Mouse (Mus musculus) midbrain, embryonic 10.5 days (tissue): Measurements from ENCODE around the gene Agbl4. TPM values are rescaled to one million over a fixed set of nuclear protein-coding genes. Genes with fewer than 3 reads are reported as not detected.
A peak's percentile ranks its signal among the peaks of the same experiment; 100 is the strongest.

ENCODE experiments used
- DNase-seq: peaks from one replicate; pipeline ENCODE4 v3.0.0-alpha.2; 2017; ENCODE audit warnings: low spot score
- H3K27ac ChIP-seq: fragments of 300-500 bp; sonication (generic); replicated peaks from 2 replicates; pipeline ENCODE4 v1.5.1; 2016; ENCODE audit warnings: mild to moderate bottlenecking
- H3K27me3 ChIP-seq: fragments of 300-500 bp; sonication (generic); 2 replicates; pipeline ENCODE4 v1.6.1; 2016; ENCODE audit warnings: low read depth, mild to moderate bottlenecking; ENCODE audit not compliant: poor library complexity, severe bottlenecking
- H3K36me3 ChIP-seq: fragments of 300-500 bp; sonication (generic); 2 replicates; pipeline ENCODE4 v1.6.1; 2016; ENCODE audit warnings: mild to moderate bottlenecking, moderate library complexity
- H3K4me1 ChIP-seq: fragments of 300-500 bp; sonication (generic); 2 replicates; pipeline ENCODE4 v1.6.1; 2016
- H3K4me3 ChIP-seq: fragments of 300-500 bp; sonication (generic); 2 replicates; pipeline ENCODE4 v1.5.1; 2016; ENCODE audit warnings: mild to moderate bottlenecking, moderate library complexity
- H3K9me3 ChIP-seq: fragments of 300-500 bp; sonication (generic); replicated peaks from 2 replicates; pipeline ENCODE4 v1.6.1; 2016; ENCODE audit warnings: mild to moderate bottlenecking
- whole genome bisulfite sequencing: fragments of 180-500 bp; shearing (Covaris S2); methylation state at CpG from one replicate; pipeline ENCODE4 v1.1.7; 2016; 5-methylcytosine and 5-hydroxymethylcytosine counted together
- polyA plus RNA-seq: library from polyadenylated mRNA; unstranded; fragments of >200 nt; fragmentation: Nextera tagmentation; extraction: Ambion mirVana; gene quantifications from 2 replicates; pipeline ENCODE4 v1.2.1, GENCODE M21; 2016

Gene Agbl4
- polyA plus RNA-seq, 1 experiment from 2014 or later, result 0.64 TPM

DNA sequence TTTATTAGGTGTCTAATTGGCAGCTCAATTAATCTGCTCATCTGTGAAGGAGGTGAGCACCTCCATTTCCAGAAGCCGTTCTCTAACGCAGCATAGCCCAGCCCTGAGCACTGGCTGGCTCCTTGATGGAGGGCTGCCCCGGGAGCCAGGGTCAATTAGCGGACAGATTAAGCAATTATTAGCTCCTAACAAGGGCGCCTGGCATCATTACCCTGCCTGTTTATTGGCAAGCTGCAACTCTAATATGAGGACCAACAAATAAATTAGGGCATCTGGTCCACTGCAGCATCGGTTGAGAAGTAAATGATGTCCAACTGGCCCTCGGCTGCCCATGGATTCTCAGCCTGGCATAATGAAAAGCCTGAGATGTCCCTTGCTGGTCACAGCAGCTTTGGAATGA lies 1148.5 kb downstream of the Agbl4 start:
- no peaks in the 10 kb centered on the region for H3K9me3 ChIP-seq
- H3K4me1 ChIP-seq, result no peaks in the 10 kb centered on the region
- H3K27me3 ChIP-seq, result no peaks in the 10 kb centered on the region
- no peak overlapping the region for H3K27ac ChIP-seq
- no peak overlapping the region for H3K4me3 ChIP-seq
- no peaks in the 10 kb centered on the region for H3K36me3 ChIP-seq
- DNase-seq, result no peak
- WGBS, result 90% methylated on average over 7 of the region's 7 CpGs

DNA sequence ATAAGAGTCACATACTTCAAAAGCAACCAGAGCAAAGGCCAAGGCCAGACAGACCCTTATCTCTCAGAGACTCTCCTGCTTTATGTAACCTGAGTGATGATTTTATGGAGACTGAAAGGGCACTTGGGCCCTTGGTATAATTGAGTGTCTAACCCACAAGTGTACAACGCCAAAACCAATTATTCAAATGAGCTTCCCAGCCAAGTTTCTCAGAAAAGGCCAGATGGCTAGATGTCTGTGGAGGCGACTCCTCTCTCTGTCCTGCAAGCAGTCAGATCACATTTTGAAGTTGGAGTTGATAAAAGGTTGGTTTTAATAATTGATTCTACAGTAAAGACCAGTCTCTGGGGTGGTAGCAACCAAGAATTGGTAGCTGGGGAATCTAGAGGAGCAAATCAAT lies 1158.0 kb downstream of the Agbl4 start:
- no peak overlapping the region for H3K27ac ChIP-seq
- no peaks in the 10 kb centered on the region for H3K36me3 ChIP-seq
- no peaks in the 10 kb centered on the region for H3K27me3 ChIP-seq
- H3K9me3 ChIP-seq, result no peaks in the 10 kb centered on the region
- H3K4me3 ChIP-seq, result no peak overlapping the region
- H3K4me1 ChIP-seq, result no peaks in the 10 kb centered on the region
- WGBS, result 83% methylated on average over 2 of the region's 2 CpGs
- no peak for DNase-seq

- no peak for DNase-seq
- H3K9me3 ChIP-seq, result no peaks in the 10 kb centered on the region
- no peaks in the 10 kb centered on the region for H3K27me3 ChIP-seq
- no peak overlapping the region for H3K4me3 ChIP-seq
- 92% methylated on average over 10 of the region's 10 CpGs for WGBS
- H3K4me1 ChIP-seq, result peaks cover 15% of the 10 kb centered on the region
- H3K36me3 ChIP-seq, result no peaks in the 10 kb centered on the region
- H3K27ac ChIP-seq, result no peak overlapping the region
These were observed 1179.8 kb downstream of the Agbl4 start for GRCm38 (mm10) chr4:111577087-111577773.

- H3K9me3 ChIP-seq, result no peaks in the 10 kb centered on the region
- no peak overlapping the region for H3K4me3 ChIP-seq
- peaks cover 15% of the 10 kb centered on the region for H3K4me1 ChIP-seq
- H3K27ac ChIP-seq, result peak overlapping the region; percentile 38; the same call in 1 of the 2 replicates
- H3K36me3 ChIP-seq, result no peaks in the 10 kb centered on the region
- no peaks in the 10 kb centered on the region for H3K27me3 ChIP-seq
- WGBS, result 57% methylated on average over 4 of the region's 4 CpGs
- DNase-seq, result no peak
These were observed 1181.8 kb downstream of the Agbl4 start for GRCm38 (mm10) chr4:111579115-111579862.

- Histone ChIP-seq H3K9me3 (no peaks in the 10 kb centered on the region), H3K27me3 (no peaks in the 10 kb centered on the region), H3K4me1 (peaks cover 15% of the 10 kb centered on the region), H3K4me3 (no peak overlapping the region), H3K27ac (peak overlapping the region; percentile 38; the same call in 1 of the 2 replicates), H3K36me3 (no peaks in the 10 kb centered on the region)
- WGBS, result 48% methylated on average over 4 of the region's 4 CpGs
- DNase-seq, result no peak
These were observed 1182.4 kb downstream of the Agbl4 start for GRCm38 (mm10) chr4:111579863-111580224.

DNA sequence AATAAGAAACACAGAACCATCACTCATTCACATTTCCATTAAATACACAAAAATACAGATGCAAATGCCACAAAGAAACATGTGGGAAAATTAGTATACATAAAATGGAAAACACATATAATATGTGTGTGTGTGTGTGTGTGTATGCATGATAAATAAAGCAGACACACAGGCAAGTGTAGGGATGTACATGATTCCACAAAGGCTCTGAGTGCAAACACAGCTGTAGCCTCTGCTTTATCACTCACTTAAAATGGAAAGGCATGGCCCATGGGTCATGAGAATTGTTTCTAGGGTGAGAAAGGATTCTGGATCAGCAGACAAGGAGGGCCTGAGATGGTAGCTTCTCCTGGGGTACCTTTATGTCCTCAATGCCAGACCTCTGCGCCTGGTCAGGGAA lies 1182.8 kb downstream of the Agbl4 start:
- H3K27ac ChIP-seq, result no peak overlapping the region

GRCm38 (mm10) chr4:111583562-111584237 lies 1186.2 kb downstream of the Agbl4 start:
- Histone ChIP-seq H3K9me3 (no peaks in the 10 kb centered on the region), H3K36me3 (no peaks in the 10 kb centered on the region), H3K27me3 (no peaks in the 10 kb centered on the region), H3K27ac (no peak overlapping the region), H3K4me3 (no peak overlapping the region), H3K4me1 (peaks cover 15% of the 10 kb centered on the region)
- 86% methylated on average over 10 of the region's 10 CpGs for WGBS
- DNase-seq, result no peak

More for the DNA sequence above, 1182.8 kb downstream of the Agbl4 start:
- WGBS, result 84% methylated on average over 1 of the region's 1 CpGs
- H3K36me3 ChIP-seq, result no peaks in the 10 kb centered on the region
- DNase-seq, result no peak
- H3K4me1 ChIP-seq, result peaks cover 15% of the 10 kb centered on the region
- no peaks in the 10 kb centered on the region for H3K27me3 ChIP-seq
- no peak overlapping the region for H3K4me3 ChIP-seq
- H3K9me3 ChIP-seq, result no peaks in the 10 kb centered on the region

DNA sequence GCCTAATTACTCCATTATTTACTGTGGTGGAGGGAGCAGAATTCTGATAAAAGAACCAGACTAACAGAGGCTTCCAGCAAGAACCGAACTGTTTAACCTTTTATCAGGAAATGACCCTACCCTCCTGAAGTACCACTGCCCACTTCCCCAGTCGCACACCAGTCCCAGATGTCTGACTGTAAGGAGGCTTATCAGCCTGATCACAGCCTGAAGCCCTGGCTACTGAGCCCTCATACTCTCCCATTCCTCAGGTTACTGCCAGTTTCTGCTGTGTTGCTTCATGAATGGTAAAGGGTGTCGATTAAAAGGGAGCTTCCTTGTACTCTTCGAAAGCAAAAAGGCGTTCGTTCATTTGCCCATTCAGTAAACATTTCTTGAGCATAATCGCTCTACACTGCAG lies 1186.8 kb downstream of the Agbl4 start:
- 91% methylated on average over 7 of the region's 7 CpGs for WGBS
- no peaks in the 10 kb centered on the region for H3K27me3 ChIP-seq
- H3K4me1 ChIP-seq, result peaks cover 12% of the 10 kb centered on the region
- no peak overlapping the region for H3K4me3 ChIP-seq
- no peaks in the 10 kb centered on the region for H3K36me3 ChIP-seq
- no peak overlapping the region for H3K27ac ChIP-seq
- DNase-seq, result no peak
- H3K9me3 ChIP-seq, result no peaks in the 10 kb centered on the region

DNA sequence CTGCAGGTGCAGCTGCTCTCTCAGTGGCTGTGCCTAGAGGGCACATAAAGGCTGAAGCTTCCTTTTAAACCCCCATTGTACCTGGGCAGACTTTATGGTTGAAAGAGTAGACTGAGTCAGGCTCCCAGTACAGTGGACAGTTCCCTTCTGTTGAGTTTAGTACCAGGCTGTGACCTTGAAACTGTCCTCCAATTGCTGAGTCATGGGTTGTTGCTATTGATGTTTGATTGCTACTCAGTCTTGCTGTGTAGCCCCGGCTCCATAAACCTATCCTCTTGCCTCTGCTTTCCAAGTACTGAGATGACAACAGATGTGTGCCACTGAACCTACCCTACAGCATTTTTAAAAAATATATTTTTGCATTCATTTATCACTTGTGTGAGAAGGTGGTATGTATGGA lies 1190.8 kb downstream of the Agbl4 start:
- H3K4me1 ChIP-seq, result no peaks in the 10 kb centered on the region
- no peaks in the 10 kb centered on the region for H3K36me3 ChIP-seq
- no peaks in the 10 kb centered on the region for H3K27me3 ChIP-seq
- H3K27ac ChIP-seq, result no peak overlapping the region
- no peak for DNase-seq
- 83% methylated on average over 1 of the region's 1 CpGs for WGBS
- H3K9me3 ChIP-seq, result no peaks in the 10 kb centered on the region
- no peak overlapping the region for H3K4me3 ChIP-seq

- no peaks in the 10 kb centered on the region for H3K27me3 ChIP-seq
- no peaks in the 10 kb centered on the region for H3K4me1 ChIP-seq
- H3K27ac ChIP-seq, result no peak overlapping the region
- 89% methylated on average over 4 of the region's 4 CpGs for WGBS
- no peaks in the 10 kb centered on the region for H3K9me3 ChIP-seq
- DNase-seq, result no peak
- H3K36me3 ChIP-seq, result no peaks in the 10 kb centered on the region
- no peak overlapping the region for H3K4me3 ChIP-seq
These were observed 1192.2 kb downstream of the Agbl4 start for GRCm38 (mm10) chr4:111589467-111590170.

DNA sequence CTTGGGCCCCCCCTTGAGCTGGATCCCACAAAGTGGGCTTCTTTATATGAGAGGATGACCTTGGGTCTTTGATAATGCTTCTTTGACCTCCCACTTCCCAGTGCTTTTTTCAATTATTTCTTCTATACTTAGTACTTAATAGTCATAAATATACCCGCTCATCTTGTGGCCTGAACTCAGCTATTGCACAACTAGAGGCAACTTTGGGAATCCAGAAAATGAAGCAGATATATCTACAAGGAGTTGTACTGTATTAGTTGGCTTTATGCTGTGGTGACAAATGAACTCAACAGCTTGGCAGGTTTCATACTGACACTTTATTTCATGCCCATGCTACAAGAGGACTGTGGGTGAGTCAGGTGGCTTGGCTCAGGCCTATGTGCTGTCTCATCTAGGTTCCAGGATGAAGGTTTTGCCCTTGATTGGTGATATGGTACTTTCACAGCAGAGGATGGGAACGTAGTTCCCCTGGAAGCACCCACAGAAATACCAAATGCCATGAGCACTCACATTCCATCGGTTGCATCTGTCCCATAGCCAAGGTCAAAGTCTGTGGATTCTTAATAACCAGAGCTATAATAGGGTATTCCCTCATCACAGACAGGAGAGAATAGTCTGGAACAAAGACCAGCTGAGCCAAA lies 1197.3 kb downstream of the Agbl4 start:
- DNase-seq, result no peak
- no peaks in the 10 kb centered on the region for H3K4me1 ChIP-seq
- no peak overlapping the region for H3K27ac ChIP-seq
- no peaks in the 10 kb centered on the region for H3K27me3 ChIP-seq
- WGBS, result 92% methylated on average over 3 of the region's 3 CpGs
- H3K4me3 ChIP-seq, result no peak overlapping the region
- no peaks in the 10 kb centered on the region for H3K36me3 ChIP-seq
- H3K9me3 ChIP-seq, result no peaks in the 10 kb centered on the region

GRCm38 (mm10) chr4:111597249-111597661 lies 1199.8 kb downstream of the Agbl4 start:
- no peaks in the 10 kb centered on the region for H3K27me3 ChIP-seq
- 0 out of 2 replicates have a peak overlapping the region, but pooled peaks have one; percentile 7 for H3K27ac ChIP-seq
- no peak overlapping the region for H3K4me3 ChIP-seq
- H3K9me3 ChIP-seq, result no peaks in the 10 kb centered on the region
- no peaks in the 10 kb centered on the region for H3K4me1 ChIP-seq
- no peaks in the 10 kb centered on the region for H3K36me3 ChIP-seq
- 92% methylated on average over 2 of the region's 2 CpGs for WGBS
- DNase-seq, result no peak
